Mouse (Mus musculus) CD4-positive helper T cell, adult 2 months (primary cell): ENCODE results near the gene Ankrd35.
"Not testable (repeated sequence)": the region's sequence is repeated elsewhere in the genome, so short reads cannot be mapped to it uniquely, and the experiment has no call there.

Experiments
- DNase-seq: peaks from one replicate; pipeline ENCODE4 v3.0.0-alpha.2; 2012; ENCODE audit warnings: low read depth, missing footprints, low spot score

Ankrd35 gene

DNA sequence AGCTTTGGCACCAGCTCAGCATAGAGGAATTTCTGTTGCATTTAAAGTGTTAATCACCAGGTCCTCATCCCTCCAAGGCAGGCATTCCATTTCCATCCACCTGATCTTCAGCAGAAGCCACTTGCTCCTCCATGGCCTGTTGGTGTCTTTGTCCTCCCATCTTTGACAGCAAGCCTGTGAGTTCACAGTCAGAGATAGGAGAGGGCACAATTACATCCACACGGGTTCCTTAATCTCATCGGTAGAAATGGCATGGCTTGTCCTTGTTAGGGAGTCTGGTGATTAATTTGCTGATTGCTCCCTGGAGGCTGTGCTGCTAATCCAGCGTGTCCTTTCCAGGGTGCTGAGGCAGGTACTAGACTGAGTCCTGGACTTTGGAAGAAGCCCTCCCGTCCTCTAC lies 3.6 kb downstream of the Ankrd35 start:
- no peak for DNase-seq

DNA sequence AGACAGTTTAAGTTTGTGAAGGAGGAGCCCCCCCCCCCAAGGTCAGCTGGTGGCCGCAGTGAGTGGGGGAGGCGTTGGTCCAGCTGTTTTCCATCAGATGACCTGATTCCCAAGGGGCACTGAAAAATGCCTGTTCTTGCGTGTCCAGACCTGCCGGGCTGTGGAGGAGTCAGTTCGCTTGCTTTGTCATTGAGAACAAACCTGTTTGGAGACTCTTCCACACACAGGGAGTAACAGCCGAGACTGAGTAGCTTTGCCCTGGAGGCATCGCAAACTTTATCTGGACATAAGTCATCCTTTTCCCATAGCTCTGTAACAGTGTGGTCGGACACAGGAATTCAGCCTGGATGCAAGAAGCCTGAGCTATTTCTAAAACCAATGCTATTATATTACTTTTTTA lies 4.5 kb downstream of the Ankrd35 start:
- DNase-seq = no peak

DNA sequence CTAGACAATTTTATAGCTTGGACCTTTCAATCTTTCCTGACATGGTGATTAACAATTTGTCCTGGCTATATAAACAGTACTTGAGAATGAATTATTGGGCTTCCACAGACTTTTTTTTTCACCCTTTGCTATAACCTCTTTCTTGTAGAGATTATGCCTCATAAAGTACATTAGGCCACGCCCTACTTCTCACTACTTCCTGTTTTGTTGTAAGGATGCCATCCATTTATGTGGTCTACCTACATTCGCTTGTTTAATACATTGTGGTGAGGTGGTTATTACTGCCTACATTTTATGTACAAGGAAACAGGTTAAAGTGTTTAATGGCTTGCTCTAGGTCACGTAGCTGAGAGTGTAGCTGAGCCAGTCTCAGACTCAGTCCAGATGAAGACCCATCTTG lies 5.2 kb downstream of the Ankrd35 start:
- DNase-seq = peak; percentile 72

DNA sequence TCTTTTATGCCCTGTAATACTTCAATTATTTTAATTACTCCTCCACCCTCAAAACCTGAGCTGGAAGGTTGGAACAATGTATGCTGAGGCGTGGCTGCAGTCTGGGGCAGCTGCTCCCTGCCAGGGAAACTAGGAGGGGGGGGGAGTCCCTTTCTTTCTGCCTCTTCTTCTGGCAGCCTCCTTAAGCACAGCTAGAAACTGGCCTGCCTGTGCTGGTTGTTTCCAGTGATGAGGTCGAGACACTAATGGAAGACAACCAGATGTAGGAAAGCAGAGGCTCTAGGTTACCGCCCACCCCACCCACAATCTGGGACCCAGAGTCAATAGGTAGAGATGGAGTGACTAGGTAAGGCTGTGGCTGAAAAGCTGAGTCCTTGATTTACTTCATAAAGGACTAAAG lies 5.8 kb downstream of the Ankrd35 start:
- no peak for DNase-seq

DNA sequence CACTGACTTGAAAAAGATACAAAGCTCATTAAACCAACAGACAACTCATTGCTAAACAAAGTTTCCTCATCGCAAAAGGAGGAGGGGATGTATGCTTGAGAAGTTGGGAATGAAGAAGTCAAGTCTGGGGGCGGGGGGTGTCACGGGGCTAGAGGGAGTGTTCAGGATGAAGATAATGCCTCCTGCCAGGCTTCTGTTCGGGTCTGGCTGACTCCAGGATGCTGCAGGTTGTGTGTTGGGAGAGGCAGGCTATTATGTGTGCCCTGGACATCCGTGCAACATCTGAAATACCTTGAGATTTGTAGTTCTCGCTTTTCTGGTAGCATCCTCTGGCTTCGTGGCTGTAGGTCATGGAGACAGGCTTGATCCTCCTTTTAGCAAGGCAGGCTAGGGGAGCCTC lies 8.5 kb downstream of the Ankrd35 start:
- no peak for DNase-seq

DNA sequence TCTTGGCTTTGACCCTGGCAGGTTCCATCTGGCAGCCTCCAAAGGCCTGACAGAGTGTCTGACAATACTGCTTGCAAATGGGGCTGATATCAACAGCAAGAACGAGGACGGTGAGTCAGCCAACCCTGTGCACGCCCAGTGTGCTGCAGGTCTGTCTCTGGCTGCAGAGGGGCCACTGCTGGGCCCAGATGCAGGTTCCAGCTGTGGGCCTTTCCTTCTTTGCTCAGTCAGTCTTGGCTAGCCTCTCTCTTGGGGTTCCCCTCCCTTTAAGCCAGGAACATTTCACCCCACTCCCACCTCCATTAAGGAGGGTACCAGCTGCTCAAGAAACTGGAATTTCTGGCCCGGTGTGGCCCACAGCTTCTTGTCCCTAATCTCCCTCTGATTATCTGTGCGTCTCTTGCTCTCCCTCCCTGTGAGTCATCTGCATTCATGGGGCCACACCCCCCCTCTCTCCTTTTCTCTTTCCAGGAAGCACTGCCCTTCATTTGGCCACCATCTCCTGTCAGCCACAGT lies 9.3 kb downstream of the Ankrd35 start:
- no peak for DNase-seq

DNA sequence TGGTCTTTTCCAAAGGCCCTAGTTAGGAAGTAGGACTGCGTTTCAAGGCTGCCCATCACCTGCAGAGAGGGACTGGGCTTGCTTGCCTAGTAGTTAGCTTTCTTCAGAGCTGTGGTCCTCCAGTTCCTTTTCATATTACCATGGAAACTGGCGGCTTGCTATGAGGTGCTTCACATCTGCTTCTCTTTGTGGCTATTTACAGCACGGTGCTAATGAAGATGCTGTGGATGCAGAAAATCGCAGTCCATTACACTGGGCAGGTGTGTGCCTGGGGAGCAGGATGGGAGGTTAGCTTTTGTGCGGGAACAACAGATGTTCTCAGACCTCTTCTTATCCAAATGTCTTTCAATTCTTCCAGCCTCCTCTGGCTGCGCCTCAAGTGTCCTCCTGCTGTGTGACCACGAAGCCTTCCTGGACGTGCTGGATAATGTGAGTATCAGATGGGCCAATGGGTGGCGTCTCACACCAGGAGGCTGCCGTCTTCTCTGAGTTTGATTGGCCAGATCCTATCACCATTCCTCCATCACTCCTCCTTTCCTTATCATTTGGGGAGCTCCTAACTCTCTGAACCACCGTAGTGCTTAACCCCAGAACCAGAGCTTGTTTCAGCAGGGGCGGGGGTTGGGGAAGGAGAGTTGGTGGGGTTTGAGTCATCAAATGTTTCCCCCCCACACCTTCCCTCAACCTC lies 10.5 kb downstream of the Ankrd35 start:
- no peak for DNase-seq

DNA sequence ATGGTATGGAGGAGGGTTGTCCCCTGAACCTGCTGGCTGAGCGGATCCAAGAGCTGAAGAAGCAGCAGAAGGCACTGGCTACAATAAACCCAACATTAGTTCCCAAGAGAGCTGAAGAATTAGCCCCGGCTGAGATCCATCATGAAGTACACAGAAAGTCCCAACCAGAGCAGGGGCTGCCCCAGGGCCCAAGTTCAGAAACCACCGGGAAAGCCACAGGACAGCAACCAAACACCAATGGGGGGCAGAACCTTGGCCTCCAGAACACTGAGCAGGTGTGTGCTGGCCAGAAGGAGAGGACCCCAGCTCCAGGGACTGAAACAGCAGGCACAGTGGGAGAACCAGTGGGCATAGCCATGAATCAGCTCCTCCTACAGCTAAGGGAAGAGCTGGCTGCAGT lies 13.6 kb downstream of the Ankrd35 start:
- no peak for DNase-seq

DNA sequence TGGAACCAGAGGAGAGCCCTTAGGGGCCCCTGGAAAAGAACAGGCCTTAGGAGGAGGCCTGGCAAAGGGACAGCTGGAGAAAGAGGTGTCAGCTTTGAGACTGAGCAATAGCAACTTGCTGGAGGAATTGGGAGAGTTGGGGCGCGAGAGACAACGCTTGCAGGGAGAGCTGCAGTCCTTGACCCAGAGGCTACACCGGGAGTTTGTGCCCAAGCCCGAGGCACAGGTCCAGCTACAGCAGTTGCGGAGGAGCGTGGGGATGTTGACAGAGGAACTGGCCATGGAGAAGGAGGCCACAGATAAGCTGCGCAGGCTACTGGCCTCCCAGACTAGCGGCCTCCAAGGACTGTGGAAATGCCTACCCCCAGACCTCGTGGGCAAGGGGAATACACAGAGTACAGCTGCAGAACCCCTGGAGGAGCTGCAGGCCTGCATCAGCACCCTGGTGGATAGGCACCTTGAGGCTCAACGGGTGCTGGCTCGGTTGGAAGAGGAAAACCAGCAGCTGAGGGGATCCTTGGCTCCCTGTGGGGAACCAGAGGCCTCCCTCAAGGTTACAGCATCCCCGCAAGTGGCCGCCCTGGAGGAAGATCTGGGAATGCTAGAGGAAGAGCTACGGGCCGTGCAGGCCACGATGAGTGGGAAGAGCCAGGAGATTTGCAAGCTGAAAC lies 14.4 kb downstream of the Ankrd35 start:
- no peak for DNase-seq

DNA sequence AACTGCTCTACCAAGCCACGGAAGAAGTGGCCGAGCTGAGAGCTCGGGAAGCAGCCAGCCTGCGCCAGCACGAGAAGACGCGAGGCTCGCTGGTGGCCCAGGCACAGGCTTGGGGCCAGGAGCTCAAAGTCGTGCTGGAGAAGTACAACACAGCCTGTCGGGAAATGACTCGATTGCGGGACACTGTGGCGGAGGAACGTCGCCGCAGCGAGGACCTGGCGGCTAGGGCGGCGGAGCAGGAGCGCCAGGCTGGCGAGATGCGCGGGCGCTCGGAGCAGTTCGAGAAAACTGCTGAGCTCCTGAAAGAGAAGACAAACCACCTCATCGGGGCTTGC lies 14.9 kb downstream of the Ankrd35 start:
- no peak for DNase-seq

DNA sequence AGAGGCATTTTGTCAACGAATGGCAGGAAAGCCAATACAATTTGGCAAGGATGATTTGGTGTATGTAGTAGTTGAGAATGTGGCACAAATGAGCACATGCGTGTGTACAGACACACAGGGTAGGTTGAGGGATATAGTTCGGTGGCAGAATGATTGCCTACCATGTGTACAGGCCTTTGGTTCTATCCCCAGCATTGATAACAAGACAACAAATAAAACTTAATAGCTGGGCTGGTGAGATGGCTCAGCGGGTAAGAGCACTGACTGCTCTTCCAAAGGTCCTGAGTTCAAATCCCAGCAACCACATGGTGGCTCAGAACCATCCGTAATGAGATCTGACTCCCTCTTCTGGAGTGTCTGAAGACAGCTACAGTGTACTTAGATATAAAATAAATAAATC lies 16.1 kb downstream of the Ankrd35 start:
- not testable (repeated sequence) for DNase-seq

DNA sequence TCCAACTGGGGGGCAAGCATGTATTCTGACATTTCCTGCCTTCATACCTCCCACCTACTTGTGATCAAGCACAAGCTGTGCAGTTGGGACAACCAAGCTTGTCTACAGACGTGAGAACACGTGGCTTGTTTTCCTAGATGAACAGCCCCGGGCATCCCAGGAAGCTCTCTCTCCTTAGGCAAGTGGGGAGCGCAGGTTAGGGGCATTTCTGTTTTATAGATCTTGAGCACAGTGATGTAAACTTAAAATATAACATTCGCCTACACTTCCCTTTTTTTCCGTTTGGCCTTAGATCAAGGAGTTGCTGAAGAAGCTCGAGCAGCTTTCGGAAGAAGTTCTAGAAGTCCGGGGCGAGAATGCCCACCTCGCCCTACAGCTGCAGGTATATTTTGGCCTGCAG lies 18.9 kb downstream of the Ankrd35 start:
- DNase-seq = no peak

DNA sequence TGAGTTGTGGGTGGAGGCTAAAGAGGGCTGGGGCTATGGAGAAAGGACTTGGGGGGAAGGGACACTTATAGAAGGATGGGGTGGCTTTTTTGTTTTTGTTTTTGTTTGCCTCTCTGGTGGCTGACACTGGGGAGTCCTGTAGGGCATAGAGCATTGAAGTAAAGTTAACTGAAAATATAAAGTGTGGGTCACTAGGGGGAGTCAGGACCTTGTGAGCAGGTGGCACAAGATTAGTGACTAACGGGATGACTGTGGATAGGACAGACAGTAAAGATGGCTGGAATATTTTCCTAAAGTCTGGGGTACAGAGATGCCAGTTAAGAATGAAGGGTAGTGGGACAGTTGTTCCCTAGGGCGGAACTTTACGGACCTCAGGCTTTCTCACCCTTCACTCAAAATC lies 20.4 kb downstream of the Ankrd35 start:
- DNase-seq = peak; percentile 38

DNA sequence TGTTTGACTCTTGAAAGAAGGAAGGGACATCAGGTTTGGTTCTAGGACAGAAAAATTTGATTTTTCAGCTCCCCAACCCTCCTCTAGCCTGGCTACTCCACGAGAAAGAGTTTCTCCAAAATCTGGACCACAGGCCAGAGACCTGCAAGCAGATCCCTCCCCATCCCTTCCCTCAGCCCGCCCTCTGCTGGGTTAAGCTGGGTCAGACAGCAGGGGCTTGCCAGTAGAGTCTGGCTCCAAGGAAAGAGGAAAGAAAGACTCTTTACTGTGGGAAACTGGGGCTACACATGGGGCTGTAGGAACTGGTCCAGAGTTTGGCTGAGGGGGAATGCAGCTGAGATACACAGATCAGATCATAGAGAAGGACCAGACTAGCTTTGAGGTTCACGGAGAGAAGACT lies 22.6 kb downstream of the Ankrd35 start:
- no peak for DNase-seq

DNA sequence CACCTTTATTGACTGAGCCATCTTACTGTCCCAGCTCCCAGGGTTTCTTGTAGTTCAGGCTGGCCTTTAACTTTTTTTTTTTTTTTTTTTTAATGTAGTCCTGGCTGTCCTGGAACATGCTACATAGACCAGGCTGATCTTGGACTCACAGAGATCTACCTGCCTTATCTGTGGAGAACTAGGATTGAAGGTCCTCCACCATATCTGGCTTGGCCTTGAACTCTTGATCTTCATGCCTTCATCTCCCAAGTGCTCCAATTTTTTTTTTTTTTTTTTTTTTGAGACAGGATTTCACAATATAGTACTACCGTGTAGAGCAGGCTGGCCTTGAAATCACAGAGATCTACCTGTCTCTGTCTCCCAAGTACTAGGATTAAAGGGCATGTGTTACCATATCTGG lies 23.6 kb downstream of the Ankrd35 start:
- no peak for DNase-seq

DNA sequence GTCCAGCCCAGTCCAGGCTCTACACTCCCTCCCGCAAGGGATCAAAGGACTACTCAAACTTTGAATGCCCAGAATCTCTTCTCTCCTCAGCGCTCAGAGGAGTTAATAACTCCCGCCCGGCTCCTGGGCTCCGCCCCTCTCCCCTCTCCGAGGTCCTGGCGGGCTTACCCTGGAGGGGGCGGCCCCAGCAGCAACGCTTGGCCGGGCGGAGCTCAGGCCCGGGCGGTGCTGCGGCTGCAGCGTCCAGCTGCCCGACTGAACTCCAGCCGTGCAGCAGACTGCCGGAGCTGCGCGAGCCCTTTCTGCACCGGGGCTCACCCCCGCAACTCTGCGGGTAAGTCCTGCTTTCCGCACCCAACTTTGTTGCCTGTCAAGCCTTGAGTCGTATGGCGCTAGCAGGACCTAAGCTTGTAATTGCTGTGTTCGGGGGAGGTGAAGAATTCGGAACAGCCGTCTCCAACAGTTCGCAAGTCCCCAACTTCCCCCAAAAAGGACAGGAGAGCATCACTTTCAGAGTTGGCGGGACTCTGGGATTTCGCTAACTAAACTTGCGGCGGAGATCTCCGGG lies 26.4 kb downstream of the Ankrd35 start, which contains the start of gene Pias3:
Gene Pias3, plus strand, starts transcription at position 187 of the 568 bp plus-strand sequence.
- peak; percentile 67 for DNase-seq

DNA sequence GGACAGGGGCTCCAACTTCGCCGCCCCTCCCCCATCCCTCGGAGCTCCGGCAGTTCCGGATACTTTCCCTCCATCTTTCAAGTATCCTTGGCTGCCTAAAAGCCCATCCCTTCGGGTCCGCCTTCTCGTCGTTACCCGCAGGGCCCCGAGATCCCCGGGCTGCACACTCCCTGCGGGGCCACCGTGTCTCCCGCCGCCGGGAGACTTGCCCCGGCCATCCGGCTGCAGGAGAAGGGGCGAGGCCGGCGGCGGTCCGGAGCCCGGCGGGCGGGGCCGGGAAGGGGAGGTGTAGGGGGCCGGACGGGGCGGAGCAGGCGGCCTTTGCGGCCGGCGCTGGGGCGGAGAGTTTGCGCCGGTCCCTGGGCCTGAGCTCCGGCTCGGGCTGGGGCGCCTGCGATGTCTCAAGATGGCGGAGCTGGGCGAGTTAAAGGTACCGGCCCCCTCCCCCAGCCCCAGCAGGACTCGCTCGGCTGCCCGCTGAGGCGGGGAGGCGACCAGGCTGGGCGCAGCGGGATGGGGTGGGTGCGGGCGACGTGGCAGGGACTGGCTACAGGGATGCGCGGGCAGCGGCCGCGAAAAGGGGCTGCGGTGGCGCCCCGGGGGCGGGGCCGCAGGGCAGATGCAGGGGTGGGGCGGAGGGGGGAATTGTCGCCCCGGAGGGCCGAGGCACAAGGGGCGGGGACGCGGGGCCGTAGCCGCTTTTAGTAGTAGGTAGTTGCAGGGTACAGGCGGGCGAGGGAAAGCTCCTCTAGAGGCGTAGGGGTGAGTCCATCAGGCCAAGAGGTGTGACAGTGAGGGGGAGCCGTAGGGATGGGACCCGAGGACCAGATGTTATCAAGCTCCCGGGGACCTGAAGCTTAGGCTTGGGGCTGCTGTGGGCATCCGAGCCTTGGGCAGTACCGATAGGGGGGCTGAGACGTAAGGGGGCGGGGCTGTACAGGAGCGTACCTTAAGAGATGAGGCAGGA lies 27.1 kb downstream of the Ankrd35 start:
- peak; percentile 84 for DNase-seq

DNA sequence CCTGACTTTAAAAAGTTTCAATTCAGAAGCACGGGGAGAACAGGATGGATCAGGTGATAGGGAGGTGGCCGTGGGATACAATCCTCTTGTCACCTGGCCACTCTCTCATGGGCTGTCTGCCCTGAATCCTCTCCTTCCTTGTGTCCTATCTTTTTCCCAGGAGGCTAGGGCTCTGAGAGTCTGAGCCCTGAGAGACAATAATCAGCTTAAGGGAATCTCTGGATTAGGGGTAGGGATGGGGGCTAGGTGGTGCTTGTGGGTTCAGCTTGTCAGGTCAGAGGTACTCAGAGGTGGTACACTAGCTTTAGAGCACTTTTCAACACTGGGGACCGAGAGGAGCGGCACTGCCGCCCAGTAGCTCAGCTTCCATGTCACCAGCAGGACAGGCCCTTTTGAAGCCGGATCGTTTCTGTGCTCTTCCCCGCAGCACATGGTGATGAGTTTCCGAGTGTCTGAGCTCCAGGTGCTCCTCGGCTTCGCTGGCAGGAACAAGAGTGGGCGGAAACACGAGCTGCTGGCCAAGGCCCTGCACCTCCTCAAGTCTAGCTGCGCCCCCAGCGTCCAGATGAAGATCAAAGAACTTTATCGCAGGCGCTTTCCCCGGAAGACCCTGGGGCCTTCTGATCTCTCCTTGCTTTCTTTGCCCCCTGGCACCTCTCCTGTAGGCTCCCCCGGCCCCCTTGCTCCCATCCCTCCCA lies 29.2 kb downstream of the Ankrd35 start:
- DNase-seq = no peak

DNA sequence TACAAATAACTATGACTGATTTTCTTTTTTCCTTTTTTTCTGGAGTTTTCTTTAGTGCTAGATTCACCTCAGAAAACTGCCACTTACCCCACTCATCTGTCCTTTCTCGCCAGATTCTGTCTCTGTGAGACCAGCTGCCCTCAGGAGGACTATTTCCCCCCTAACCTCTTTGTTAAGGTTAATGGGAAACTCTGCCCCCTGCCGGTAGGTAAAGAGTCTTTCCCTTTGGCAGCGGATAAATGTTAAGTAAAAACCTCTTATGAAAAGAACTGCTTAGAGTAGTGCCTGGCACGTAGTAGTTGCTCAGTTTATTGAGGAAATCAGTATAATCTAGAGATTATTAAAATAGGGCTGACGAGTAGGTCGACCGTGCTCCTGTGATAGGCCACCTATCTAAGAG lies 30.4 kb downstream of the Ankrd35 start:
- no peak for DNase-seq

DNA sequence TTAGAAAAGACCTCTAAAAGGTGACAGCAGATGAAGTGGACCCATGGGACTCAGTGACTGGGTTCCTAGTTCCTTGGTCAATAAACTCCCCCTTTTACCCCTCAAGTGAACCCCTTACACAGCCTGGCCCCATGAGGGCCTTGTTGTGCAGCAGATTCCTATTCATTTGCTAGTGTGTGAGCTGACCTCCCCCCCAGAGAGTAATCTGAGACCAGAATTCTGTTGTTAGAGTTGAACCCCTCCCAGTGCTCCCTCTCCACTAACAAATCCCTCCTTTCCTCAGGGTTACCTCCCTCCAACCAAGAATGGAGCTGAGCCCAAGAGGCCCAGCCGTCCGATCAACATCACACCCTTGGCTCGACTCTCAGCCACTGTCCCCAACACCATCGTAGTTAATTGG lies 31.1 kb downstream of the Ankrd35 start:
- DNase-seq = no peak

DNA sequence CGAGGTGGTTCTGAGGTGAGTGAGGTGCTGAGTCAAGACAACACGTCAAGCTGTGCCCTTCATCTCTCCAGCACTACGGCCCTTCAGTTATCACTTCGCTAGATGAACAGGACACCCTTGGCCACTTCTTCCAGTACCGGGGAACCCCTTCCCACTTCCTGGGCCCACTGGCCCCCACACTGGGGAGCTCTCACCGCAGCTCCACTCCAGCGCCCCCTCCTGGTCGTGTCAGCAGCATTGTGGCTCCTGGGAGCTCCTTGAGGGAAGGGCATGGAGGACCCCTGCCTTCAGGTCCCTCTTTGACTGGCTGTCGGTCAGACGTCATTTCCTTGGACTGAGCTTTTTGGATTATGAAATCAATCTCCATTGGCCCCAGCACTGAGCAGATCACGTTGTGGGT lies 34.8 kb downstream of the Ankrd35 start:
- DNase-seq = peak; percentile 39
